Mouse (Mus musculus): ENCODE measurements around the gene Tcp11l2.

The Tcp11l2 gene

DNA sequence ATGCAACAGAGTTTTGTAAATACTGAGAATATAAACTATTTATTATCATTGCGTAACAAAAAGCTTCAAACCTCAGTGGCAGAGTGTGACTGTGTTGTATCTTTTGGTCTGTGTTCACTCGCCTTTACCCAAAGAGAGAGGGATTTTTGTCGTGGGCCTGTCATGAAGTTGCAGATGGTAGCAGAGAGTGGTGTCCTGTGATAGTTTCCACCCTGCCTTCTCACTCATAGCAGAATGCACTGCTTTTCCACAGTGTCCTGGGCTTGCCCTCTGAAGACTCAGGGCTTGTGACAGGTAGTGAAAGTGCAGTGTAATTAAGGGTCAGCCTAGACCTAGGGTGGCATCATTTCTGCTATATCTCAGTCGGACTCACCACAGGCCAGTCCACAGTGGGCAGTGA is 78.3 kb downstream of the Tcp11l2 start:
- DNase-seq (ENCODE audit: low spot score in 2 of 2), result no peak

GRCm38 (mm10) chr10:84656618-84657017 is 80.2 kb downstream of the Tcp11l2 start:
- peak; percentile 7 to 36 for DNase-seq (ENCODE audit: low spot score in 2 of 2)

DNA sequence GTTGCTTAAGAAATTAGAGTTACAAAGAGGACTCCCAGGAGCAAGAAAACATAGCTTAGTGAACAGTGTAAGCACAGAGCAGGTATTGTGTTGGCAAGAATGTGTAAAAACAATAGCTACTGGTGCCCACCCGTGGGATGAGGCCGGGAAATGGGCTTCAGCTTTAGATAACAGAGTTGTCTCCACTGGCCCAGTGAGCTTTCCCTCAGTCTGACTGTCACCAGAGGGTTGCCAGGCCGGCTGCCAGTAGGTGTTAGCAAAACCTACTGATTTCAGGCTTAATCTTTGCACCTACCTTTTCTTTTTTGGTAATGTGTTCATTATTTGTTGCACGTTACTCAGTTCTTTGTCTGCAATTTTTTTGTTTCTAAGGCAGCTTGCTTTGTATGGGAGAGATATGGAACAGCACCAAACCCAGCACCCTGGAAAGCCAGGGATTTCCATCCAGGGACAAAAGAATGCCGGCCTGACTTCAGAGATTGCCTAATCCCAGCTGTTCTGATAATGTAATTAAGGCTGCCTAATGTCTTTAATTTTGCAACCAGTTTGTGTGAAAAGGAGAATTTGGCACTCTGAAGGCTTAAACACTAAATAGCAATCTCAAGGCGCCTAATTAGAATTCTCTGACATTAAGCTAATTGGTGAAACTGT is 81.1 kb downstream of the Tcp11l2 start:
- DNase-seq (ENCODE audit: low spot score in 2 of 2), result no peak

DNA sequence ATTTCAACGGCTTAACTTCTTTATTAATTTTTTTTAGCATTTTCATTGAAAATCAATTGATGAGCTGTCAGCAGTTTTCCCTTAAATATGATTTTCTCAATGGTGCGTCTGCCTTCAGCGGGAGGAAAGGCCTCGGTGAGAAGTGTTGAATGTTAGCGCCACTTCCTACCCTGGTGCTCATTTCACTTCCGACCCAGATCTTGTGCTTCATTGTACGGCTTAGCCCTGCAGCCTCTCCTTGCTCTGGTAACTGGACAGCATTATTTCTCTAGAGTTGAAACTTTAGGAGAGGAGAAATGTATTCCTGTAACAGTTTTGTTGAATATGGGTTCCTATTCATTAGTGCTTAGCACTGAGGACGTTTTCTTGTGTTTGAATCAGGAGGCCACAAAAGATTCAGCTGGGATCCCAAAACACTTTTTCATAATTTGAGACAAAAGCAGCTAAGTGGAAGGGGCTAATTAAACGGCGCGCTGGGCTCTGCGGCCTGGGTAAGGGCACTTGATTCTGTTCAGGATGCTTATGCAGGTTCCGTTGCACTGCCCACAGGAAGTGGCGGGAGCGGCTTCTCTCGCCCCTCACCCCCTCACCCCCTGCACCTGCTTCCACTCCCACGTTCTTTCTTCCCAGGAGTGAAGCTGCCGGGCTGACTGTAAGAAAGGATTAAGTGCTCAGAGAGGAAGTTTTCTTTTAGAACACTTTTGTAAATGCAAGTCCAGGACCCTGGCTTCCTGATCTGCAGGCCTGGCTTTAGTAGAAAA is 81.8 kb downstream of the Tcp11l2 start:
- DNase-seq (ENCODE audit: low spot score in 2 of 2), result no peak

- no peak for DNase-seq (ENCODE audit: low spot score in 2 of 2)
Observed at GRCm38 (mm10) chr10:84659281-84659680, 82.9 kb downstream of the Tcp11l2 start.

GRCm38 (mm10) chr10:84662138-84662537 is 85.7 kb downstream of the Tcp11l2 start:
- no peak for DNase-seq (ENCODE audit: low spot score in 2 of 2)
